Mouse (Mus musculus) retina, embryonic 14.5 days (tissue): ENCODE data around the gene Casc3.

ENCODE experiments used
- DNase-seq: peaks from one replicate; pipeline ENCODE4 v3.0.0-alpha.2; 2015; ENCODE audit warnings: low spot score

The Casc3 gene

DNA sequence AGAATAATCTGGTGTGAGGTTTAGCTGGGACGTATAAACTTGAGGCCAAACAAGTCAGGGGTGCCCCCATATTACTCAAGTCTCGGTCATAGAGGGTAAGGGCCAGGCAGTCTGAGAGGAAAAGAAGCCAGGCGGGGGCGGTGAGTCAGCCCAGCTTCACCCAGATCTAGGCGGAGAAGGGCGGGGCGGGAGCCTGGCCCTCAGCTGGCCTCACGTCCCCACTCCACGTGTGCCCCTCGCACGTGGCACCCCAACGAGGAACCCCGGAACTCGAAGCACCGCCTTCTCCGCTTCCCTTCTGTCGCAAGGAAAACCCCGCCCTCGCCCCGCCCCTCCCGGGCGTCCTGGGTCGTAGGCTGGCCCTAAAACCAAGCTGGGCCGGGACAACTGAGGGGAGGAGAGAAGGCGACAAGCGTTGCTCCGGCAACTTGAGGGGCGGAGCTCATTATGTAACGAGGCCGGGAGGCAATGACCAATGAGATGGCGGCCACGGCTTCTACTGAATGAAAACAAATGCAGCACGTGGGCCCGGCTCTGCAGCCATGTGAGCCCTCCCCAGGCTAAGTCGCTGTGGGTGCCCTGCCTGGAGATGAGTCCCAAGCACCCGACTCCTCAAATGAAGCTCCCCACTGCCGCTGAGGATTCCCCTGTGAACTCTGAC is 30.9 kb upstream of the Casc3 start:
- peak; percentile 96 for DNase-seq

DNA sequence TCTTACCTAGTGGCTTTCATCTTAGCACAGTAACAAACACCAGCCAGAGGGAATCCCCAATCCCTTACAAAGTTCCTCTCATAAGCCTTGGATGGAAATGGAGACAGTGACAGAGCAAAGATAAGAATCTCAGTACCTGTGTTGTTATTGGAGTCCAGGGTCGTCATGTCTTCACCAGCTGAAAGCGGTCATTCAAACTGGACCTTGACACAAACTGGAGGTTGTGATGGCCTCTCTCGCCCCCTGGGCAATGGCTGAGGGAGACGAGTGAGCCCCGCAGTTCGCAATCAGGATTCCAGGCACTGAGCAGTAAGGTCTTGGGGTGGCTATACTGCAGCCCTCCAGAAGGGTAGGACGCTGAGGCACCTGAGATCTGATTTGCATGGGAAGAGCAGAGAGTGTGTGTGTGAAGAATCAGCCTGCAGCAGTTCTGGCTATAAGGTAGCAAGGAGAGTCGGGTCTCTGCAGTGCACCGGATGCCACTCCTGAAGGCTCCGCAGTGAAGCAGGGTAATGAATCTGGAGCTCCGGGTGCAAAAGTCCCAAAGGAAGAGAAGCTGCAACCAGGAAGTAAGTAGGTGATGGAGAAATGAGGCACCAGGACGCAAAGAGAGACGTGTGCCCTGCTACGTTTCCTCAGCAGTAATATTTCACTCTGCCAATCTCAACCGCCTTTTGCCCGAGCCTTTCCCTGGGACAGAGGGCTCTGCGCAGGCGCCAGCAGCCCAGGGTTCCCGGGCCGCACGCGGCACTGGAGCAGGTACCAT is 29.9 kb upstream of the Casc3 start, which contains the start of gene Nr1d1:
TSS of gene Nr1d1 (minus strand) at position 752 of the 766 bp plus-strand sequence.
- no peak for DNase-seq

DNA sequence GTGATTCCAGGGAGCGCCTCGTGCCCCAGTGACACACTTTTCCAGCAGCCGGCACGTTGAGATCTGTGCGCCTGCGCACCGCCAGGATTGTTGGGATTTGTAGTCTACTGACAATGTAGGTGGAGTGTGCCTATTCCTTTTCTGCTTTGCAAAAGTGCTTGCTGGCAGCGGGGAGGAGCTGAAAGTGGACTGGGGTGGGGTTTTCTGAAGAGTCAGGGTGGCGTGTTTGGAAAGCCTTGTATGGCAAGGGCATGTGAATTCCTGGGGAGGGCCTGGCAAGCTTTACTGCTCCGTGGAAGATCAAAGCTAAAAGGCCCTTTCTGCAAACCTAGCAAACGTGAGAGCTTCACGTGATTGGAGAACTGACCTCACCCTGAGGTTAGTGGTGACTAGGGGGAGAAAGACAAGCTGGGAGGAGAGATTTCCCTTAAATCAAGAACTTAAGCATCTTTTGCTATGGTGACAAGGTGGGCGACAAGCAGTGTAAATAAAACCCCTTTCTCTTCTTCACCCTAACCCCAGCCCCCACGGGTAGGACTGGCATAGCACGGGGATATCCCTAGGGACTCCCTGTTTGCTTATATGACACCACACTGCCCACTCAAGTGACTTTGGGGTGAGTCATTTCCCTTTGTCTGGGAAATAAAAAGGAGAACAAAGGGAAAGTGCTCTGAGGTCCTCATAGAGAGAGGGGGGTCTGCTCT is 29.2 kb upstream of the Casc3 start:
- peak; percentile 98 for DNase-seq

DNA sequence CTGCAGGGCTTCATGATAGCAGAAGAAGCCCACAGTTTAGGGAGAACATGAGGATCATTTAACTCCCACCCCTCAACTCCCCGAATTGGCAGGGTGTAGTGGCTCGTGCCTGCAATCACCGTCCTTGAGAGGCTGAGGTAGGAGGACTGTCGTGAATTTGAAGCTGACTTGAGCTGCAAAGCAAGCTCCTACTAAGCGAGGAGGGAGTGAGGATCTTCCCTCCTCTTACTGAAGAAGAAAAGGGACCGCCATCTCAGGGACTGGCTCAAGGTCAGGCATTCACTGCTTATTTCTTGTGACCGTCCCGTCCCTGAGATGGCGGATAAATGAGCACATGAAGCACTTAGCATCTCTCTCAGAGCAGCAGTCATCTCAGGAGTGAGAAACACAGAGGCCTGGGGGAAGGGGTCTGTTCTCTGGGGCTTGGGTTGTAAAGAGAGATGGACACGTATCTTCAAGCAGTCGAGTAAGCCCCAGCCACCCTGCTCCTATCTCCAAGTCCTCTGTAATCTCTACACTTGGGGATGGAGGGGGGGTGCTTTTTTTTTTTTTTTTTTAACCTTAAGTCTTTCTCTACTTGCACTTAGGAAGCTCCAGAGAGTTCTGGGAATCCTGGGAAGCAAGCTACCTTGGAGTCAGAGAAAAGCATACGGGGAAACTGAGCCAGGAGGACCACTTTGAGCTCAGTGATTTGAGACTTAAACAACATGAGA is 28.5 kb upstream of the Casc3 start:
- no peak for DNase-seq

DNA sequence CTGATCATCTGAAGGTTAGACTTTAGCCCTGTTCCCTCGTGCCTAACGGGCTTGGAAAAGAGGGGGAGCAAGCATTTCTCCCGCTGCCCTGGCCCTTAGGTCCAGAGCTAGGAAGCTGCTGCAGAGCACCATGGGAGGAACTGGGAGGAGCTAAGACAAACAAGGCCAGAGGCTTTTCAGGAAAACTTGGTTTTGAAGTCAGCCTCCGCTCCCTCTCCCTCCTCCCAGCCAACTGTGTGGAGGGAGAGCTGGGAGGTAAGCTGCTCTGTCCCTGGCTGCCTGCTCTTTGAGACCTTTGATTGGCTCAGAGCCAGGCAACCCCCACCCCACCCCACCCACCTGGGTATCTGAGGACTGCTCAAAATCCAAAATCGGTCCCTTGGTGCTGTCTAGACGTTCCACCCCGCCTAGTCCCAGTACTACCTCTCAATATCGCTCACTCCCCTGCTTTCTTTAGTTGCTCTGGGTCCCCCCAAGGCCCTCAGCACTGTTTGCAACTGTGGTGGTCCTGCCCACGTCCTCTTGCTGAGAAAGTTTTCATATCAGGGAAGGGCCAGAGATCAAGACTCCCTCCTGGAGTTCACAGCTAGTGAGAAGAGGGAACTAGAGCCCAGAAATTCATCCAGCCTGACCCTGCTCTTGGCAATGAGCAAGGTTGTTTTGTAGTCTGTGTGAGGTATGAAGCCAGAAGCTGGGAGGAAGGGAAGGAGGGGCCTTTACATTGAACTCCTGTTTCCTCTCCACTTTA is 27.7 kb upstream of the Casc3 start:
- DNase-seq: no peak

DNA sequence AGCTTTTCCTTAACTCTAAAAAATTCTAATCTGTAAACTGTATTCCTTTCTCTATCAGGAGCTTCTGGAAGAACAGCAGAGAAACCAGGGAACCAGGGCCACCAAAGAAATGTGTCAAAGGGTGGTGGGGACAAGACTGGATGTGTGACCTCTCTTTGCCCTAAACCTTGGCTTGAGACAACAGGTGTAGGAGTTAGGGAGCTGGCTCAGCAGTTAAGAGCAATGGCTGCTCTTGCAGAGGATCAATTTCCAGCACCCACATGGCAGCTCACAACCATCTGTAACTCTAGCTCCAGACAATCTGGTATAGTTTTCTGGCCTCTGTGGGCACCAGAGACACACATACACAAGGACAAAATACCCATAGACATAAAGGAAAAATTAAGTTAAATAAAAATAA is 26.8 kb upstream of the Casc3 start:
- DNase-seq: no peak

DNA sequence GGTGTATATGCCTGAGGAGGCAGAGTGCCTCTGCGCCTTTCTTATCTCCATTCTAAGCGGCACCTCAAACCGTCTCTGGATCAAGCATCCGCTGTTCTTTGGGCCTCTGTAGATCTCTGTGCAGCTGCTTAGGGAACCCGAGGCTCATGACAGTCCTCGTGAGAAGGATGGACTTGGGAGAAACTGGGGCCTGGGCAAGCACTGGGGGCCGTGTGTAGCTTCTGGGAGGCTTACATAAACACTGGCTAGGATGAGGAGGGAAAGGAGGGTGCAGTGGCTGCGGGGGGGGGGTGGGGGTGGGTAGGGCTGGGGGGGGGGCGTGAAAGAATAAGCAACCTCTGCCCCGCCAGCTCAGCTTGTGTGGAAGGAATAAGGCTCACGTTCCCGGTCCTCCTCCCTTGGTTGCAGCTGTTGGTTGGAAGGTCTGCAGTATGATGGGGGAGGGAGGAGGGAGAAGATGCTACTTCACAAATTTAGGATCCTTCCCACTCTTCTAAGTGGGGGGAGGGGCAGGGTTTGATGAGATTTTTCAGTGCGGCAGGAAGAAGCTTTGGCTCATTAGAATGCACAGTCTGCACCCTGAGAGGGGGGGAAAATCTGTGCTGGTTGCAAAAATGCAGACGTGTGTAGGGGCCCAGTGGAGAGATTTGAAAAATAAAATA is 22.7 kb upstream of the Casc3 start:
- DNase-seq: peak; percentile 76

DNA sequence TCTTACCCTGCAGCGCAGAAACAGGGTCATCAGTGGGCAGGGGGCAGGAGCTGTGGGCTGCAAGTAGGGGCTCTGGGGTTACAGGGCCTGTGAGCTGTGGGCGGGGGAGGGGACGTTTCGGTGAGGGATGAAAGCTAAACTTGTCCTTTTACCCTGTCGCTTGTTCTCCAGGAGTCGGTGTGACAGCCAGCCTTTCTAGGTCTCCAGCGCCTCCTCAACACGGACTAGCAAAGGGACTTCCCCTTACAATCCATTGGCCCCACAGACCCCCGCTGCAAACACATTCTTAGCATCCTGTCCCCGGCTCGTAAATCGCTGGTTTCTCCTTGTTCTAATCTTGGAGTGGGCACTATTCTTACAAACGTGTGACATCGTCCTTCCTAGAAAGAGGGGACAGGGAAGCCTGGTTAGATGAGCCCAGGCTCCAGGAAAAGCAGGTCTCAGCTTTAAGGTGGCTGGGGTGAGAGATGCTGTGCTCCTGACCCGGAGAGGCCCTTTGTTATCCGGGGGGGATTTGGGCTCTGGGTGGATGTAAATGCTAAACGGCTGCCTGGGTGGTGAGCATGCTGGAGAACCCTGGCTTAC is 22.0 kb upstream of the Casc3 start:
- peak; percentile 65 for DNase-seq

DNA sequence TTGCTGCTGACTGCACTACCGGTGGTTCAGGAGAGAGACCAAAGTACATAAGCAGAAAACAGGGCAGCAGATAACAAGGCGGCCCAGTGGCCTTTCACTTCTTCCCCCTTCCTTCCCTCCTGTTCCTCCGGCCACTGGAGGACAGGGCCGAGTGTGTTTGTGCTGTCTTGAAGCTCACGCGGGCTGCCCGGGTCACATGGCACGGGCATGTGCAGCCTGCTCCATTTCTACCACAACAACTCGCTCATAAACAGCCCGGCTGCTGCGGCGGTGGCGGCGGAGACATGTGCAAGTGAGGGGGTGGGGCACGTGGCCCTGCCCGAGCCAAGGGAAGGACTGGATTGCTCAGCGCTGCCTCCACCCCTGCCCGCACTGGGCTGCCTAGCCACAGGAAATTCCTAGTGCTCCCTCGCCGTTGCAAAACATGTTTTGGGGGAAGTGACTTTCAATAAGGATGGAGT is 21.4 kb upstream of the Casc3 start:
- peak; percentile 88 for DNase-seq

DNA sequence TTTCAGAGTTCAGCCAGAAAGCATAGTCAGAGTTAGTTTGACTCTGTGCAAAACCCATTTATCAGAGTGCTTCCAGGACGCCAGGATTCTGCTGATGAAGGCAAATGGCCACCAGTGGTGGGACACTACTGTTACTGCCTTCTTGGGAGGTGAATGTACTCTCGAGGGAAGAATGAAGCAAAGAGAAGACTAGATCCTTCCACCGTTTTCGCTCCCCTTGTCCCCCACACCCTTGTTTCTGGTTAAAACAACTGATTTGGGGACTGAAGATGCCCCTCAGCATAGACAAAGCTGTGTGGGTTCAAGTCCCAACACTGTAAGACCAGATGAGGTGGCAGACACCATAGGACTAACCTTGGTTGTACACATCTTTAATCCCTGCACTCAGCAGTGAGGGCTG is 20.6 kb upstream of the Casc3 start:
- DNase-seq: no peak

DNA sequence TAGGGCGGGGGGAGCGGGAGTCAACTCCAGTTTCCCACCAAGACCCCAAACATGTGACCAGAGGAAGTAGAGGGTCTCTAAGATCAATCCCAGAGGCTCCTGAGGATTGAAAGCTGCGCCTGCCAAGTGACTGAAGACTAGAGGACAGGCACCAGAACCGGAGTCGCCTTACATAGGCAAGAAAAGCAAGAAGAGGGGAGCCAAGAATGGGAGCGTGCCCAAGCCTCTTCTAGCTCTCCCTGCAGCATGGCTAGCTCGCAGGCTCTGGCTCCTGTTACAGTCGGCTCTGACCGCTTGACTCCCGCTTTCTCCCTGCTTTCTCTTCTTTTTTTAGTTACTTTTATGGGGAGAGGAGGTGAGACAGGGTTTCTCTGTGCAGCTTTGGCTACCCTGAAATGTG is 19.5 kb upstream of the Casc3 start:
- DNase-seq: no peak

DNA sequence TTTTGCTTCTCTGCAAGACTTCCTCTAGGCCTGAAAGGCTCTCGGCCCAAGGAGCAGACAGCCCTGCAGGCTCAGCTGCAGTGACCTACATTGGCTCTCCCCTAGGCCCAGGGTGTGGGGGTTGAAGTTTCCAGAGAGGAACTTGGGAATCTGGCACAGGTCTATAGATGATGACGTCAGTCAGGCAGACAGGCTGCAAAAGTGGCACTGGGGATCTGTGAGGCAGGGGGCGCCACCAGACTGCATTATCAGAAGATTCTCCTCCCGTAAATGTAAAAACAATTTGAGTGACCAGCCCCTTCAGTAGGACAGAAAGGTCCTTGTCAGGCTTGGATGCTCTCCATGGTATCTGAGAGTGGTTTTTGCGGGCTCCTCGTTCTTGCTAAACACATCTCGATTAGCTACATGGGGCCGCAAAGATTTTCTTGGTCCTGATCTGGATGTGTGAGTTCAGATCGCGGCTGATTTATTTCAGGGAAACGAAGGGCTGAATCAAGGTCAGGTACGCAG is 18.9 kb upstream of the Casc3 start:
- DNase-seq: peak; percentile 89

DNA sequence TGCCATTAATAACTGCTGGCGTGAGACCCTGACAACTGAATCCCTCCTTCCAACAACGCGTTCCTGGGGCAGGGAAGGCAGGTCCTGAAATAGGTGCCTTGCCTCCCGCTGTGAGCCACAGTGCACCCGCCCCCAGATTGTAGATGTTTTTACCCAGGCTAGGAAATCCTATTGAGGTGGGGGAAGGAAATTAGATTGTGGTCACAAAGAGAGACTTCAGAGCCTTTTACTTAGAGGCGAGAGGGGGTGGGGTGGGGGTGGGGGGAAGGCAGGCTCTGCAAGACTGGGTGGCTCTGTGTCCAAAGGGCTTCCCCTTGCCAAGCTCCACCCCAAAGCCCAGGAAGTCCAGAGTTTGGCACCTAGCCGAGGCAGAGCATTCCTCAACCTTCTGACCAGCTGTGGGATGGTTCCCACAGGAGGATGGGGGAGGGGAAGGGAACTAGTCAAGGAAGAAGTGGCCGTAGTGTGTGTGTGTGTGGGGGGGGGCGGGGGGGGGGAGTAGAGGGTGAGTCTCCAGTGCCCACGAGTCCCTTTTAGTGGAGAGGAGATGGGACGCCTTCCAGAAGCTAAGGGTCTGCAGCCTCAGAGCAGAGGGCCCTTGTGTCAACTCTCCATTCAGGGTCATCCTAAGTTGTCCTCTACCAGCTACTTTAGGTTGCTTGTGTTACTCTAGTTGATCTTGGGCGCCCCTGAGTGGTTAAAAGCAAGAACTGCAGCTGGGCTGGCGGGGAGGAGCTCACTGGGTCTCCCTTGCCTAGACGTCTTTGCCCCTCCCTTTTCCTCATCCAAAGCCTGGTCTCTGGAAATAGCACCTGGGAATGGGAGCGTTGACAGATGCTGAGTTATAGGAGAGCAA is 18.1 kb upstream of the Casc3 start:
- peak; percentile 96 for DNase-seq

DNA sequence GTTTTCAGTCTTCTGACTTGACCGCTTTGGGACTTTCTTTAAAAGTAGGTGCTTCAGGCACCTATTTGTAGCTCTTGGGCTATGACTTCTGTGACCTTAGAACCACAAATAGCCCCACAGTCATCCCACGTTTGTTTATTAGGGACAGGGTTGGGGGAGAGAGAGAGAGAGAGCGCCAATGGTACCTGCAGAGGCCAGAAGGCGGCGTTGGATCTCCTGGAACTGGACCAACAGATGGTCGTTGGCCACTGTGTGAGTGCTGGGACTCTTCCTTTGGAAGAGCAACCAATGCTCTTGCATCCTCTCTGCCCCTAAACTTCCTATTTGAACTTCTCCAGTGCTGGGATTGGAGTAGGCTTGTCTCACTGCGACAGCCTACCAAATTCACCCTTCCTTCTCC is 17.5 kb upstream of the Casc3 start:
- no peak for DNase-seq

DNA sequence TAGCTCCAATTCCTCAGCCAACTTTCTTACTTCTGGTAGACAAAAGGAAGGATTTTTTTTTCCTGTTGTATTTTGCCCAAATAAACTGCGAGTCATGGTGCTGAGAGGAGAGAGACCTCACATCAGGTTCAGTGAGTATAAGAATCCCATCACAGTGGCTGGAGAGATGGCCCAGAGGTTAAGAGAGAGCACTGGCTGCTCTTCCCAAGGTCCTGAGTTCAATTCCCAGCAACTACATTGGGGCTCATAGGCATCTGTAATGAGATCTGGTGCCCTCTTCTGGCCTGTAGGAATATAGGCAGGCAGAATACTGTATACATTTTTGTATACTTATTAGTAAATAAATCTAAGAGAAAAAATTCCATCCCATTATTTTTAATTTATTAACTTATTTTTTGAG is 17.0 kb upstream of the Casc3 start:
- peak; percentile 41 for DNase-seq

DNA sequence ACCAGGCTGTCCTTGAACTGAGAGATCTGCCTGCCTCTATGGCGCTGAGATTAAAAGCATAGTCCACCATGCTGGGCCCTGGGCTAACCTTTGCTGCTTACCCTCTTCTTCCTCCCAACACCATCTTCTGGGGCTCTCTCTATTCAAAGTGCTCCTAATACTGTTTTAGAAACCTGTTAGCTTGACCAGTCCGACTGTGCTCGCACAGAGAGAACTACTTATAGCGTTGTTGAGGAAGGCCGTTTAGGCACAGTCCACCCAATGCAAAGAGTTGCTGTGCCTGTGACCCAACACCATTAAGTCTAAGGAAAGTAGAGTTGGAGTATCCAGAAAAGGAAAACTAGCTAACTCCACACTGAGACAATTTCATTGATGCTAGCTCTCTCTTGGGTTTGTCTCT is 16.6 kb upstream of the Casc3 start:
- DNase-seq: no peak

DNA sequence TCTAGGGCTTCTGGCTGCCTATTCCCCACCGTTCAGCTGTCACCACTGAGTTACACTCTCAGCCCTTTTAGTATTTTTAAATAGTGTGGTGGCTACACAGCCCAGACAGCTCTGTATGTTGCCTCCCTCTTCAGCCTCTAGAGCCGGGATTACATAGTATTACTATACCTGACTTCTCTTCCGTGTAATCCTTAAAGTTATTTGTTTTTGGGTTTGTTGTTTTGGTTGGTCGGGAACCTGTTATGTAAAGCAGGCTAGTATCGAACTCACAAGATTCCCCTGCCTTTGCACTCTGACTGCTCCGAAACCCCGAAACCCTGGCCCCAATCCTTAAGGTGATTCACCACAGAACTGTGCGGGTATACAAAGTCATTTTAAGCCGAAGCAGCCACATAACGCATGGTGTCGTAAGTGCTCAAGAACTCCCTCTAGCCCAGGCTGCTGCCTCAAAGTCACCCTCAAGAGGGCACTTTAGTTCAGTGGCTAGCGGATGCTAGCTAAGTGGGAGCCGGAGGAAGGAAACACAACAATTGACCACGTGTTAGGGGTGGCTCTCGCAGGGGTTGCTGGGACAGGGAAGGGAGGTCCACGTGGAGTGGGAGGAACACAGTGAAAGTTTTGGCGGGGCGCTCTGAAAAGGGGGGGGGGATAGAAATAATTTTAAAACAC is 16.0 kb upstream of the Casc3 start:
- DNase-seq: peak; percentile 90

DNA sequence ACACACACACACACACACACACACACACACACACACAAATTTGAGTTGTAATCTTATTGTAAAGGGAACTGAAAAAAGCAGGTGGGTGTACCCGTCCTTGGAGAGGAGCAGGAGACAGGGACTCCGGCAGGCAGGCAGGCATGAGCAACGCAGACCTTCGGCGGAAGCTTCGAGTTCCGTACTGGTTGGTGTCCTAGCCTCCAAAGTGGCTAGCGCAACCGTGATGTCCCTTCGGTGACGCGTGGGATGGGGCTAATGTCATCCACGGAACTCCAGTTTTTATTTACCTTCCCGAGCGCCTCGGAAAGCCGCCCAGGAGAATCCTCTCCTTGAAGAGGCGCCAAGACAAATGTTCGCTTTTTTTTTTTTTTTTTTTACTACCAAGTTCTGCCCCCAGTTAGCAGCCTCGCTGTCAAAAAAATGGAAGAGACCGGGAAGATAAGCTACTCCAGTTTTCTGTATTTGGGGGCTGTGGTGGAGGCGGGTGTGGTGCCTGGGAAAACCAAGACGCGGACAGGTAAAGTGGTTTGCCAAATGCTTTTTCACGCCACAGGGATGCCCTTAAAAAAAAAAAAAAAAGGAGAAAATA is 15.4 kb upstream of the Casc3 start:
- DNase-seq: no peak

DNA sequence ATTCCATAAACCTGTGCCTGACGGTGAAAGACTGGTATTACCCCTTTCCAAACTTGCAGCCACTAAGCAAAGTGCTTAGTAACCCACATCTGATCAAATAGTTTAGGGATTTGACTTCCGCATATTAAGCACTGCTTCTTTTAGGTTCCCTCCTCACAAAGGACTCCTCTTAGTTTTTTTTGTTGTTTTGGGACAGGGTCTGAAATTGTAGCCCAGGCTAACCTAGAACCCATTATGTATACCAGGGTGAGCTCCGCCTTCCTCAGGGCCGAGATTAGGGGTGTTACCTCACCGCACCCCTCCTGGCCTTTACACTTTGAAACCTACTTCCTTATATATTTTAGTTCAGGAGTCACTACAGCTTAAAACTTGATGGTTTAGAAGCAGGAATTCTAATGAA is 14.9 kb upstream of the Casc3 start:
- DNase-seq: no peak
